Mouse (Mus musculus): ENCODE measurements at regions not wholly inside any gene's neighbourhood (a gene's known extent, or its start where the extent isn't known, plus 50 kb on each side); places are given as distances from the start of the nearest gene placed in this dataset.

GRCm38 (mm10) chr2:137694020-137694419 is 562.3 kb upstream of the Btbd3 start:
- H3K27ac ChIP-seq (ENCODE audit: low read length) = no peak overlapping the region
- no peak for ATAC-seq
- WGBS = 91% methylated on average over 3 of the region's 3 CpGs

GRCm38 (mm10) chr2:137687208-137687607 is 569.2 kb upstream of the Btbd3 start:
- Histone ChIP-seq H3K4me3 (ENCODE audit: low read depth, low read length) (no peak overlapping the region), H3K9ac (ENCODE audit: low read depth, low read length) (no peak overlapping the region), H3K4me2 (ENCODE audit: low read length) (no peak overlapping the region), H3K36me3 (ENCODE audit: control insufficient read depth, insufficient read depth, low read length) (no peaks in the 10 kb centered on the region), H3K4me1 (ENCODE audit: control insufficient read depth, insufficient read depth, low read length) (no peaks in the 10 kb centered on the region), H3K27ac (ENCODE audit: low read length) (no peak overlapping the region), H3K9me3 (replicated peaks; ENCODE audit: control insufficient read depth, low read length, poor library complexity, severe bottlenecking) (no peaks in the 10 kb centered on the region), H3K27me3 (ENCODE audit: control insufficient read depth, insufficient read depth, low read depth, low read length) (no peaks in the 10 kb centered on the region)
- WGBS = 62% methylated on average over 11 of the region's 11 CpGs
- no peak for ATAC-seq

More at GRCm38 (mm10) chr2:137694020-137694419, 562.3 kb upstream of the Btbd3 start:
- Histone ChIP-seq H3K4me3 (ENCODE audit: low read depth, low read length) (no peak overlapping the region), H3K9ac (ENCODE audit: low read depth, low read length) (no peak overlapping the region), H3K4me2 (ENCODE audit: low read length) (no peak overlapping the region), H3K27me3 (ENCODE audit: control insufficient read depth, insufficient read depth, low read depth, low read length) (no peaks in the 10 kb centered on the region), H3K9me3 (replicated peaks; ENCODE audit: control insufficient read depth, low read length, poor library complexity, severe bottlenecking) (no peaks in the 10 kb centered on the region), H3K4me1 (ENCODE audit: control insufficient read depth, insufficient read depth, low read length) (no peaks in the 10 kb centered on the region), H3K36me3 (ENCODE audit: control insufficient read depth, insufficient read depth, low read length) (no peaks in the 10 kb centered on the region)

GRCm38 (mm10) chr2:137686735-137687134 is 569.6 kb upstream of the Btbd3 start:
- no peak overlapping the region for H3K27ac ChIP-seq (ENCODE audit: low read length)
- ATAC-seq = no peak
- H3K4me1 ChIP-seq (ENCODE audit: control insufficient read depth, insufficient read depth, low read length) = no peaks in the 10 kb centered on the region
- H3K4me2 ChIP-seq (ENCODE audit: low read length) = no peak overlapping the region
- H3K9me3 ChIP-seq (replicated peaks; ENCODE audit: control insufficient read depth, low read length, poor library complexity, severe bottlenecking) = no peaks in the 10 kb centered on the region
- H3K4me3 ChIP-seq (ENCODE audit: low read depth, low read length) = no peak overlapping the region
- no peak overlapping the region for H3K9ac ChIP-seq (ENCODE audit: low read depth, low read length)
- H3K27me3 ChIP-seq (ENCODE audit: control insufficient read depth, insufficient read depth, low read depth, low read length) = no peaks in the 10 kb centered on the region
- 81% methylated on average over 4 of the region's 4 CpGs for WGBS
- H3K36me3 ChIP-seq (ENCODE audit: control insufficient read depth, insufficient read depth, low read length) = no peaks in the 10 kb centered on the region

GRCm38 (mm10) chr2:137681762-137682161 is 565.3 kb upstream of the Jag1 start:
- H3K27ac ChIP-seq (ENCODE audit: low read length) = no peak overlapping the region
- no peaks in the 10 kb centered on the region for H3K36me3 ChIP-seq (ENCODE audit: control insufficient read depth, insufficient read depth, low read length)
- H3K9me3 ChIP-seq (replicated peaks; ENCODE audit: control insufficient read depth, low read length, poor library complexity, severe bottlenecking) = no peaks in the 10 kb centered on the region
- no peaks in the 10 kb centered on the region for H3K4me1 ChIP-seq (ENCODE audit: control insufficient read depth, insufficient read depth, low read length)
- no peak overlapping the region for H3K4me2 ChIP-seq (ENCODE audit: low read length)
- no peaks in the 10 kb centered on the region for H3K27me3 ChIP-seq (ENCODE audit: control insufficient read depth, insufficient read depth, low read depth, low read length)
- 89% methylated on average over 1 of the region's 1 CpGs for WGBS
- no peak for ATAC-seq
- H3K9ac ChIP-seq (ENCODE audit: low read depth, low read length) = no peak overlapping the region
- H3K4me3 ChIP-seq (ENCODE audit: low read depth, low read length) = no peak overlapping the region

GRCm38 (mm10) chr2:137663171-137663570 is 546.7 kb upstream of the Jag1 start:
- WGBS = 68% methylated on average over 2 of the region's 2 CpGs
- Histone ChIP-seq H3K4me2 (ENCODE audit: low read length) (no peak overlapping the region), H3K4me1 (ENCODE audit: control insufficient read depth, insufficient read depth, low read length) (no peaks in the 10 kb centered on the region), H3K9ac (ENCODE audit: low read depth, low read length) (no peak overlapping the region), H3K27ac (ENCODE audit: low read length) (no peak overlapping the region), H3K36me3 (ENCODE audit: control insufficient read depth, insufficient read depth, low read length) (no peaks in the 10 kb centered on the region), H3K4me3 (ENCODE audit: low read depth, low read length) (no peak overlapping the region), H3K9me3 (replicated peaks; ENCODE audit: control insufficient read depth, low read length, poor library complexity, severe bottlenecking) (no peaks in the 10 kb centered on the region), H3K27me3 (ENCODE audit: control insufficient read depth, insufficient read depth, low read depth, low read length) (no peaks in the 10 kb centered on the region)
- no peak for ATAC-seq

GRCm38 (mm10) chr2:137662216-137662615 is 545.8 kb upstream of the Jag1 start:
- Histone ChIP-seq H3K36me3 (ENCODE audit: control insufficient read depth, insufficient read depth, low read length) (no peaks in the 10 kb centered on the region), H3K27ac (ENCODE audit: low read length) (no peak overlapping the region), H3K4me3 (ENCODE audit: low read depth, low read length) (no peak overlapping the region), H3K4me1 (ENCODE audit: control insufficient read depth, insufficient read depth, low read length) (no peaks in the 10 kb centered on the region), H3K27me3 (ENCODE audit: control insufficient read depth, insufficient read depth, low read depth, low read length) (no peaks in the 10 kb centered on the region), H3K9me3 (replicated peaks; ENCODE audit: control insufficient read depth, low read length, poor library complexity, severe bottlenecking) (no peaks in the 10 kb centered on the region), H3K9ac (ENCODE audit: low read depth, low read length) (no peak overlapping the region), H3K4me2 (ENCODE audit: low read length) (no peak overlapping the region)
- ATAC-seq = no peak
- 83% methylated on average over 2 of the region's 2 CpGs for WGBS

GRCm38 (mm10) chr2:137660449-137660848 is 544.0 kb upstream of the Jag1 start:
- H3K4me2 ChIP-seq (ENCODE audit: low read length) = no peak overlapping the region
- 72% methylated on average over 1 of the region's 1 CpGs for WGBS
- H3K27ac ChIP-seq (ENCODE audit: low read length) = no peak overlapping the region
- no peaks in the 10 kb centered on the region for H3K27me3 ChIP-seq (ENCODE audit: control insufficient read depth, insufficient read depth, low read depth, low read length)
- no peak for ATAC-seq
- H3K36me3 ChIP-seq (ENCODE audit: control insufficient read depth, insufficient read depth, low read length) = no peaks in the 10 kb centered on the region
- H3K4me3 ChIP-seq (ENCODE audit: low read depth, low read length) = no peak overlapping the region
- no peaks in the 10 kb centered on the region for H3K9me3 ChIP-seq (replicated peaks; ENCODE audit: control insufficient read depth, low read length, poor library complexity, severe bottlenecking)
- no peaks in the 10 kb centered on the region for H3K4me1 ChIP-seq (ENCODE audit: control insufficient read depth, insufficient read depth, low read length)
- no peak overlapping the region for H3K9ac ChIP-seq (ENCODE audit: low read depth, low read length)

GRCm38 (mm10) chr2:137654296-137654695 is 537.9 kb upstream of the Jag1 start:
- Histone ChIP-seq H3K9me3 (replicated peaks; ENCODE audit: control insufficient read depth, low read length, poor library complexity, severe bottlenecking) (no peaks in the 10 kb centered on the region), H3K4me2 (ENCODE audit: low read length) (no peak overlapping the region), H3K27me3 (ENCODE audit: control insufficient read depth, insufficient read depth, low read depth, low read length) (no peaks in the 10 kb centered on the region), H3K27ac (ENCODE audit: low read length) (no peak overlapping the region), H3K9ac (ENCODE audit: low read depth, low read length) (no peak overlapping the region), H3K4me1 (ENCODE audit: control insufficient read depth, insufficient read depth, low read length) (no peaks in the 10 kb centered on the region), H3K36me3 (ENCODE audit: control insufficient read depth, insufficient read depth, low read length) (no peaks in the 10 kb centered on the region), H3K4me3 (ENCODE audit: low read depth, low read length) (no peak overlapping the region)
- ATAC-seq = no peak
- 92% methylated on average over 3 of the region's 3 CpGs for WGBS

GRCm38 (mm10) chr2:137644160-137644559 is 527.7 kb upstream of the Jag1 start:
- H3K4me3 ChIP-seq (ENCODE audit: low read depth, low read length) = no peak overlapping the region
- no peaks in the 10 kb centered on the region for H3K27me3 ChIP-seq (ENCODE audit: control insufficient read depth, insufficient read depth, low read depth, low read length)
- ATAC-seq = no peak
- H3K27ac ChIP-seq (ENCODE audit: low read length) = no peak overlapping the region
- no peaks in the 10 kb centered on the region for H3K4me1 ChIP-seq (ENCODE audit: control insufficient read depth, insufficient read depth, low read length)
- H3K9me3 ChIP-seq (replicated peaks; ENCODE audit: control insufficient read depth, low read length, poor library complexity, severe bottlenecking) = no peaks in the 10 kb centered on the region
- 82% methylated on average over 2 of the region's 2 CpGs for WGBS
- no peaks in the 10 kb centered on the region for H3K36me3 ChIP-seq (ENCODE audit: control insufficient read depth, insufficient read depth, low read length)
- H3K9ac ChIP-seq (ENCODE audit: low read depth, low read length) = no peak overlapping the region
- no peak overlapping the region for H3K4me2 ChIP-seq (ENCODE audit: low read length)
